Mouse (Mus musculus) left cerebral cortex, adult 2 months (tissue): ENCODE data around the gene Olfr612. TPM values are rescaled to one million over a fixed set of nuclear protein-coding genes. Genes with fewer than 3 reads are reported as not detected.
"Not testable (repeated sequence)": the region's sequence is repeated elsewhere in the genome, so short reads cannot be mapped to it uniquely, and the experiment has no call there.

Source experiments
- DNase-seq, 2 experiments: peaks; one replicate each; pipeline ENCODE4 v3.0.0; 2021 to 2022; ENCODE audit warnings: low spot score in 2 of 2, mixed read lengths in 1 of 2; ENCODE audit errors: extremely low spot score in 1 of 2
- H3K27ac ChIP-seq: fragments of 200-600 bp; 2 replicates; pipeline ENCODE4 v1.8.1; 2022
- H3K4me3 ChIP-seq: fragments of 200-600 bp; 2 replicates; pipeline ENCODE4 v1.8.1; 2022
- CTCF ChIP-seq: fragments of 200-600 bp; IDR thresholded peaks from 2 replicates; pipeline ENCODE4 v1.8.1; 2022; ENCODE audit warnings: antibody characterized with exemption, mild to moderate bottlenecking, moderate library complexity
- intact Hi-C: fragments of 180-260 bp; cut with DNase I; formaldehyde crosslinking; loops from one replicate; pipeline ENCODE4 v1.15.1; 2025
- long read RNA-seq, 2 experiments: library from polyadenylated mRNA; stranded (forward); transcript quantifications; one replicate each; pipeline ENCODE4 v2.0.0; 2021; ENCODE audit warnings: borderline mapping rate in 2 of 2
- microRNA-seq, 2 experiments: library from miRNA; unstranded; fragments of <30 nt; microRNA quantifications; one replicate each; pipeline ENCODE4 v1.2.0; 2021
- total RNA-seq, 2 experiments: library from RNA; stranded (reverse); gene quantifications; 2 replicates each; pipeline ENCODE4 v1.2.3; 2021

The Olfr612 gene
- not detected for total RNA-seq
- long read RNA-seq, experiment 1: 0 reads
- long read RNA-seq, experiment 2: 0 reads

GRCm38 (mm10) chr7:103542617-103543016, at the start of gene Olfr612:
Olfr612 (minus strand) TSS chr7:103542717.
- H3K27ac ChIP-seq, H3K4me3 ChIP-seq, intact Hi-C loops, DNase-seq: not testable (repeated sequence)

GRCm38 (mm10) chr7:103589803-103590202, 47.3 kb upstream of the Olfr612 start, which contains the start of gene Olfr618:
Olfr618 (plus strand) TSS chr7:103590103.
- no peak within 1 kb of the TSS for H3K27ac ChIP-seq
- intact Hi-C loops: no loop called here
- DNase-seq: no peak
- H3K4me3 ChIP-seq: no peak within 1 kb of the TSS
- no peak for TF ChIP-seq CTCF

- TF ChIP-seq CTCF: no peak
- DNase-seq: no peak
- H3K4me3 ChIP-seq: no peak within 1 kb of the TSS
- H3K27ac ChIP-seq: no peak within 1 kb of the TSS
- intact Hi-C loops: loop anchor here (1.0 kb wide), 1 partner anchor 105 kb away; no protein-coding TSS in a partner anchor
Measured at GRCm38 (mm10) chr7:103572761-103573160, 30.2 kb upstream of the Olfr612 start, which contains the start of gene Olfr617. Olfr617 (plus strand) TSS chr7:103573061.

- intact Hi-C loops: no loop called here
- no peak for DNase-seq
Measured at GRCm38 (mm10) chr7:103569043-103569442, 26.5 kb upstream of the Olfr612 start, which contains the start of gene Olfr616. Olfr616 (minus strand) TSS chr7:103569143.

GRCm38 (mm10) chr7:103555779-103556178, 13.3 kb upstream of the Olfr612 start, which contains the start of gene Olfr615:
Olfr615 (plus strand) TSS chr7:103556079.
- no peak for DNase-seq
- intact Hi-C loops: no loop called here
- Histone ChIP-seq H3K4me3 (no peak within 1 kb of the TSS), H3K27ac (no peak within 1 kb of the TSS)
- TF ChIP-seq CTCF: no peak

More at GRCm38 (mm10) chr7:103569043-103569442, 26.5 kb upstream of the Olfr612 start, which contains the start of gene Olfr616:
- no peak for TF ChIP-seq CTCF
- H3K27ac ChIP-seq: no peak within 1 kb of the TSS
- H3K4me3 ChIP-seq: no peak within 1 kb of the TSS

- H3K27ac ChIP-seq: no peak within 1 kb of the TSS
- DNase-seq: no peak
- intact Hi-C loops: no loop called here
- TF ChIP-seq CTCF: no peak
- no peak within 1 kb of the TSS for H3K4me3 ChIP-seq
Measured at GRCm38 (mm10) chr7:103547774-103548173, 5.3 kb upstream of the Olfr612 start, which contains the start of gene Olfr613. Olfr613 (plus strand) TSS chr7:103548074.

- H3K27ac ChIP-seq, intact Hi-C loops, DNase-seq, H3K4me3 ChIP-seq: not testable (repeated sequence)
Measured at GRCm38 (mm10) chr7:103520746-103521145, 21.8 kb downstream of the Olfr612 start, which contains the start of gene Olfr611. Olfr611 (minus strand) TSS chr7:103520846.

GRCm38 (mm10) chr7:103512022-103512421, 30.5 kb downstream of the Olfr612 start, which contains the start of gene Olfr610:
Olfr610 (minus strand) TSS chr7:103512122.
- intact Hi-C loops: no loop called here
- no peak within 1 kb of the TSS for H3K27ac ChIP-seq
- no peak for DNase-seq
- no peak for TF ChIP-seq CTCF
- H3K4me3 ChIP-seq: no peak within 1 kb of the TSS

- Histone ChIP-seq H3K4me3 (no peak within 1 kb of the TSS), H3K27ac (no peak within 1 kb of the TSS)
- no peak for TF ChIP-seq CTCF
- no peak for DNase-seq
- intact Hi-C loops: no loop called here
Measured at GRCm38 (mm10) chr7:103497962-103498361, 44.6 kb downstream of the Olfr612 start, which contains the start of gene Olfr609. Olfr609 (minus strand) TSS chr7:103498062.

Small RNA genes within 50 kb of the gene (microRNA-seq; reads per million reads assigned to microRNA genes)
- 0 reads per million in 2 experiments for gene Gm26506

Other genes with a start within 250 kb of the Olfr612 start
- gene Olfr596, start 237.1 kb downstream of the Olfr612 start, total RNA-seq: not detected
- gene Olfr597, start 226.4 kb downstream of the Olfr612 start, total RNA-seq: not detected
- not detected for gene Olfr598, start 219.1 kb downstream of the Olfr612 start, total RNA-seq
- gene Olfr599, start 206.8 kb downstream of the Olfr612 start, total RNA-seq: not detected
- gene Olfr600, start 193.0 kb downstream of the Olfr612 start, total RNA-seq: not detected
- gene Olfr601, start 180.1 kb downstream of the Olfr612 start, total RNA-seq: not detected
- gene Olfr603, start 156.5 kb downstream of the Olfr612 start, total RNA-seq: not detected
- gene Usp17lc, start 127.6 kb downstream of the Olfr612 start, total RNA-seq: not detected
- gene Olfr605, start 97.3 kb downstream of the Olfr612 start, total RNA-seq: not detected
- gene Olfr606, start 93.7 kb downstream of the Olfr612 start, total RNA-seq: not detected
- not detected for gene Olfr607, start 78.6 kb downstream of the Olfr612 start, total RNA-seq
- gene Olfr608, start 72.8 kb downstream of the Olfr612 start, total RNA-seq: not detected
- gene Olfr609, start 44.7 kb downstream of the Olfr612 start, total RNA-seq: not detected
- not detected for gene Olfr610, start 30.6 kb downstream of the Olfr612 start, total RNA-seq
- not detected for gene Olfr611, start 21.9 kb downstream of the Olfr612 start, total RNA-seq
- gene Olfr613, start 5.4 kb upstream of the Olfr612 start, total RNA-seq: not detected
- not detected for gene Olfr615, start 13.4 kb upstream of the Olfr612 start, total RNA-seq
- gene Olfr616, start 26.4 kb upstream of the Olfr612 start, total RNA-seq: not detected
- gene Olfr617, start 30.3 kb upstream of the Olfr612 start, total RNA-seq: not detected
- not detected for gene Olfr618, start 47.4 kb upstream of the Olfr612 start, total RNA-seq
- not detected for gene Olfr619, start 57.9 kb upstream of the Olfr612 start, total RNA-seq
- not detected for gene Olfr620, start 69.8 kb upstream of the Olfr612 start, total RNA-seq
- gene Olfr622, start 100.0 kb upstream of the Olfr612 start, total RNA-seq: not detected
- gene Olfr623, start 121.0 kb upstream of the Olfr612 start, total RNA-seq: not detected
- gene Olfr624, start 128.5 kb upstream of the Olfr612 start, total RNA-seq: under 1 TPM in 1 of 2 experiments, not detected in 1; 0.07 TPM
- gene Olfr625-ps1, start 140.0 kb upstream of the Olfr612 start, total RNA-seq: not detected
- gene Olfr243, start 172.0 kb upstream of the Olfr612 start, total RNA-seq: not detected
- gene Olfr628, start 187.7 kb upstream of the Olfr612 start, total RNA-seq: not detected
- not detected for gene Olfr629, start 202.2 kb upstream of the Olfr612 start, total RNA-seq
- not detected for gene Olfr630, start 214.6 kb upstream of the Olfr612 start, total RNA-seq
- gene Olfr69, start 228.9 kb upstream of the Olfr612 start, total RNA-seq: not detected
- not detected for gene Olfr68, start 237.0 kb upstream of the Olfr612 start, total RNA-seq
- gene Olfr67, start 249.1 kb upstream of the Olfr612 start, total RNA-seq: not detected